Mouse (Mus musculus): ENCODE data around the gene Psmb1. TPM values are rescaled to one million over a fixed set of nuclear protein-coding genes. Genes with fewer than 3 reads are reported as not detected.

Gene Psmb1
- total RNA-seq, 2 experiments from 2014 or later = 123 to 127 TPM

Other genes starting within 250 kb of the Psmb1 start
- gene Dll1, start 122.9 kb downstream of the Psmb1 start, total RNA-seq (2021) = 1 to 10 TPM; 6.2 to 7.0 TPM
- 10 to 100 TPM; 11.4 to 11.9 TPM for gene Fam120b, start 103.5 kb downstream of the Psmb1 start, total RNA-seq (2021)
- gene Tbp, start 137 bp upstream of the Psmb1 start, total RNA-seq (2021) = 10 to 100 TPM in 1 of 2 experiments, 1 to 10 TPM in 1; 8.2 to 12.8 TPM
- gene Pdcd2, start 27.6 kb upstream of the Psmb1 start, total RNA-seq (2021) = 10 to 100 TPM; 14.8 to 19.7 TPM
- 1 to 10 TPM; 1.7 to 1.8 TPM for gene Prdm9, start 64.6 kb upstream of the Psmb1 start, total RNA-seq (2021)
- gene Chd1, start 205.2 kb upstream of the Psmb1 start, total RNA-seq (2021) = 10 to 100 TPM; 20.6 to 20.8 TPM